ENCODE assay signal across 13 mouse cellular contexts in genomic region chr4:104458726-104459125, GRCm38 (mm10).
DNase-seq lines count a peak whose midpoint lies in the region; ATAC-seq and TF ChIP-seq lines count a peak whose summit lies in the region.
"Had no signal": no experiment of that assay in that cellular context is flagged by ENCODE, and none has a peak within 500 bp of the region (broad histone marks: within the 10 kb centered on the region; RNA-seq: fewer than 3 reads in every experiment).

No protein-coding gene starts in this region.

- no peaks in the 10 kb centered on the region for H3K27me3 ChIP-seq in limb, embryonic 10.5 days (ENCODE audit: low read depth, poor library complexity, severe bottlenecking)
- H3K27me3 ChIP-seq: neural tube, embryonic 13.5 days had no signal

- no peak for ATAC-seq in CD4-positive, CD25-positive, alpha-beta regulatory T cell, adult 4 months
- ATAC-seq: intestine, postnatal 0 days; liver, postnatal 0 days had no signal

- H3K36me3 ChIP-seq in limb, embryonic 10.5 days: no peaks in the 10 kb centered on the region
- H3K36me3 ChIP-seq: neural tube, embryonic 13.5 days had no signal

- TF ChIP-seq POLR2A in brain, embryonic 14.5 days (IDR thresholded peaks at IDR 0.05; ENCODE audit: borderline replicate concordance, extremely low read depth, insufficient read depth, insufficient read length, poor library complexity, severe bottlenecking): no peak

- H3K4me1 ChIP-seq in limb, embryonic 10.5 days: peaks cover 19% of the 10 kb centered on the region

- intact Hi-C loops in gastrocnemius, adult 2 months (cut with DNase I): no loop called here

- H3K9me3 ChIP-seq in limb, embryonic 10.5 days (replicated peaks): no peaks in the 10 kb centered on the region
- H3K9me3 ChIP-seq: neural tube, embryonic 13.5 days had no signal

- no peak overlapping the region for H3K27ac ChIP-seq in gastrocnemius, adult 2 months
- H3K27ac ChIP-seq in limb, embryonic 10.5 days: no peak overlapping the region
- H3K27ac ChIP-seq: neural tube, embryonic 13.5 days had no signal

- TF ChIP-seq CTCF in gastrocnemius, adult 2 months (IDR thresholded peaks at IDR 0.05): no peak
- TF ChIP-seq CTCF in brain, embryonic 14.5 days (IDR thresholded peaks at IDR 0.05; ENCODE audit: borderline replicate concordance, extremely low read depth, insufficient read depth, insufficient read length): no peak

- peak; percentile 34 for DNase-seq in gastrocnemius, postnatal 10 days
- no peak for DNase-seq in gastrocnemius, adult 2 months
- DNase-seq in brain, embryonic 14.5 days (ENCODE audit: low read depth): peak; percentile 71
- DNase-seq in cerebellum, postnatal 25 days: peak; percentile 75 to 80
- DNase-seq in left cerebral cortex, adult 9 months (ENCODE audit: low spot score in 2 of 2): peak; percentile 61 to 80
- no peak for DNase-seq in spleen, postnatal 14 days (ENCODE audit: low spot score in 2 of 2)
- DNase-seq in limb, embryonic 10.5 days (ENCODE audit: low spot score): no peak
- DNase-seq: adrenal gland, postnatal 36 days; liver, postnatal 0 days; thymus, postnatal 4 days had no signal

- WGBS in limb, embryonic 10.5 days: 49% methylated on average over 5 of the region's 5 CpGs

- H3K4me3 ChIP-seq in gastrocnemius, adult 2 months: no peak overlapping the region
- H3K4me3 ChIP-seq in limb, embryonic 10.5 days: no peak overlapping the region
- H3K4me3 ChIP-seq: neural tube, embryonic 13.5 days had no signal

Comparison
In these comparisons a context has a peak if more than half of its experiments do, and no peak if none do; other contexts are left out.
1. DNase-seq: peak in gastrocnemius, postnatal 10 days (single experiment), brain, embryonic 14.5 days (single experiment), cerebellum, postnatal 25 days (2 of 2) and left cerebral cortex, adult 9 months (2 of 2); none in gastrocnemius, adult 2 months (single experiment), spleen, postnatal 14 days (0 of 2) and limb, embryonic 10.5 days (single experiment).